Comparison of ENCODE assay signal across 13 mouse cellular contexts in the genomic region with DNA sequence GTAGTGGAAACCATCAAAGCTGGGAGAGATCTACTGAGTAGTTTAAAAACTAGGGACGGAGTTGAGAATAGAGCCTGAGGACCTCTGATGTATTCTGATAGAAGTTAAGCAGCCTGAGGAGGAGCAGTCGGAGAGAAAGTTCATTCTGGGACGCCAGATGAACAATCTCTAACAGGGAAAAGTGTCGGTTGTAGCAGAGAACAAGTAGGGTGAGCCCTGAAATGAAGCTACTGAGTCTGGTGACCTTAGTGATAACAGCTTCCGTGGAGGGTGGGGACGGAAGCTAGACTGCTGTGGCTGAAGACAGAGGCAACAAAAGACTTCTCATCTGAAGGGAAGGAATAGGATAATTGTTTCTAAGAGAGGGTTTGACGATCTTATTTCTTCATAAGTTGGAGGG. TPM values are rescaled to one million over a fixed set of nuclear protein-coding genes. Genes with fewer than 3 reads are reported as not detected.
DNase-seq lines count a peak whose midpoint lies in the region; ATAC-seq and TF ChIP-seq lines count a peak whose summit lies in the region.
"Had no signal": no experiment of that assay in that cellular context is flagged by ENCODE, and none has a peak within 500 bp of the region (broad histone marks: within the 10 kb centered on the region; RNA-seq: fewer than 3 reads in every experiment).

No protein-coding gene starts in this region.

- 0 out of 2 replicates have a peak overlapping the region, but pooled peaks have one; percentile 29 for H3K27ac ChIP-seq in thymus, adult 2 months (ENCODE audit: control insufficient read depth, insufficient read depth, low read length)
- H3K27ac ChIP-seq in liver, embryonic 12.5 days: peak overlapping the region; percentile 63
- H3K27ac ChIP-seq in gastrocnemius, adult 2 months: no peak overlapping the region; the same call in 1 of the 2 replicates
- H3K27ac ChIP-seq: forebrain, embryonic 10.5 days; lung, embryonic 15.5 days; stomach, embryonic 15.5 days had no signal

- H3K9ac ChIP-seq in liver, embryonic 12.5 days: no peak overlapping the region
- H3K9ac ChIP-seq: lung, embryonic 15.5 days; stomach, embryonic 15.5 days had no signal

- no peaks in the 10 kb centered on the region for H3K27me3 ChIP-seq in thymus, adult 2 months (ENCODE audit: control insufficient read depth, insufficient read depth, low read length)
- no peaks in the 10 kb centered on the region for H3K27me3 ChIP-seq in liver, embryonic 12.5 days (replicated peaks)
- H3K27me3 ChIP-seq: lung, embryonic 15.5 days; stomach, embryonic 15.5 days had no signal

- TF ChIP-seq POLR2A in thymus, adult 2 months (IDR thresholded peaks at IDR 0.05; ENCODE audit: control insufficient read depth, extremely low read depth, insufficient read depth, low read length, poor library complexity): no peak

- peak overlapping the region; percentile 52 for H3K4me2 ChIP-seq in liver, embryonic 12.5 days
- H3K4me2 ChIP-seq: lung, embryonic 15.5 days; stomach, embryonic 15.5 days had no signal

- no peaks in the 10 kb centered on the region for H3K36me3 ChIP-seq in thymus, adult 2 months (ENCODE audit: control insufficient read depth, insufficient read depth, low read length)
- H3K36me3 ChIP-seq in liver, embryonic 12.5 days: no peaks in the 10 kb centered on the region
- H3K36me3 ChIP-seq: forebrain, embryonic 10.5 days; lung, embryonic 15.5 days; stomach, embryonic 15.5 days had no signal

- H3K9me3 ChIP-seq in liver, embryonic 12.5 days (replicated peaks): no peaks in the 10 kb centered on the region
- H3K9me3 ChIP-seq: forebrain, embryonic 10.5 days; lung, embryonic 15.5 days; stomach, embryonic 15.5 days had no signal

- peaks cover 3% of the 10 kb centered on the region; the same call in 1 of the 2 replicates for H3K4me1 ChIP-seq in thymus, adult 2 months (replicated peaks; ENCODE audit: control insufficient read depth, insufficient read depth, low read length)
- H3K4me1 ChIP-seq in liver, embryonic 12.5 days: peaks cover 43% of the 10 kb centered on the region
- H3K4me1 ChIP-seq: lung, embryonic 15.5 days; stomach, embryonic 15.5 days had no signal

- no peak for TF ChIP-seq CTCF in thymus, adult 2 months (IDR thresholded peaks at IDR 0.05; ENCODE audit: borderline replicate concordance, control insufficient read depth, extremely low read depth, insufficient read depth, low read length, poor library complexity)
- no peak for TF ChIP-seq CTCF in gastrocnemius, adult 2 months (IDR thresholded peaks at IDR 0.05)

- no peak overlapping the region for H3K4me3 ChIP-seq in thymus, adult 2 months (ENCODE audit: control insufficient read depth, insufficient read depth, low read length)
- H3K4me3 ChIP-seq in liver, embryonic 12.5 days: no peak overlapping the region
- no peak overlapping the region for H3K4me3 ChIP-seq in gastrocnemius, adult 2 months
- H3K4me3 ChIP-seq: forebrain, embryonic 10.5 days; lung, embryonic 15.5 days; stomach, embryonic 15.5 days had no signal

- WGBS in thymus, adult 2 months: 52% methylated on average over 7 of the region's 7 CpGs
- WGBS in liver, embryonic 12.5 days (ENCODE audit: insufficient replicate concordance): 15% methylated on average over 7 of the region's 7 CpGs

- ATAC-seq in activated CD4-positive, CD25-positive, alpha-beta regulatory T cell, adult 4 months: peak; percentile 21
- peak; percentile 82 for ATAC-seq in liver, embryonic 12.5 days
- ATAC-seq in granulocyte monocyte progenitor cell, adult 5-6 weeks (replicated peaks; ENCODE audit: poor library complexity, severe bottlenecking): no peak

- no peak for DNase-seq in thymus, adult 2 months
- no peak for DNase-seq in thymus, postnatal 10 days (ENCODE audit: low spot score in 2 of 2)
- DNase-seq in layer of hippocampus, adult 8-10 months (ENCODE audit: low spot score in 2 of 2): no peak
- DNase-seq in gastrocnemius, adult 2 months: no peak
- DNase-seq: adrenal gland, adult 8-10 months; gastrocnemius, postnatal 25 days; right cerebral cortex, postnatal 25 days had no signal

- intact Hi-C loops in gastrocnemius, adult 2 months (cut with DNase I): no loop called here

RNA-seq across cellular contexts. Expression of a gene that starts 47.8 kb away (rescaled TPM):
- 98.6 and 107 TPM in 2 replicates for polyA plus RNA-seq in thymus, adult 2 months (2012; rRNA removed)
- polyA plus RNA-seq in activated CD4-positive, CD25-positive, alpha-beta regulatory T cell, adult 4 months (2017; shearing (Covaris generic)): 10 to 100 TPM; 39.4 to 46.8 TPM
- polyA plus RNA-seq in liver, embryonic 12.5 days (2016; fragmentation: Nextera tagmentation; extraction: Ambion mirVana): 19.5 and 19.9 TPM in 2 replicates
- 10 to 100 TPM; 68.2 to 77.4 (median 69.8) TPM for total RNA-seq in layer of hippocampus, adult 8-10 months (2022)
- 100 to 1,000 TPM; 156 to 196 TPM for total RNA-seq in gastrocnemius, adult 2 months (2021)
- 30.5 and 48.2 TPM in 2 replicates for total RNA-seq in granulocyte monocyte progenitor cell, adult 5-6 weeks (2014; fragmentation: Nextera tagmentation)
- 22.9 and 28.3 TPM in 2 replicates for total RNA-seq in granulocyte monocyte progenitor cell, adult 5-6 weeks (2017)

RNA-seq across cellular contexts. Expression of a gene that starts 59.6 kb away (rescaled TPM):
- polyA plus RNA-seq in thymus, adult 2 months (2012; rRNA removed): 221 and 282 TPM in 2 replicates
- polyA plus RNA-seq in activated CD4-positive, CD25-positive, alpha-beta regulatory T cell, adult 4 months (2017; shearing (Covaris generic)): 100 to 1,000 TPM; 179 to 195 TPM
- 61.3 and 63.3 TPM in 2 replicates for polyA plus RNA-seq in liver, embryonic 12.5 days (2016; fragmentation: Nextera tagmentation; extraction: Ambion mirVana)
- 10 to 100 TPM; 23.5 to 41.9 (median 32.6) TPM for total RNA-seq in layer of hippocampus, adult 8-10 months (2022)
- 10 to 100 TPM; 14.7 to 17.0 TPM for total RNA-seq in gastrocnemius, adult 2 months (2021)
- total RNA-seq in granulocyte monocyte progenitor cell, adult 5-6 weeks (2014; fragmentation: Nextera tagmentation): 277 and 290 TPM in 2 replicates
- 52.9 and 57.3 TPM in 2 replicates for total RNA-seq in granulocyte monocyte progenitor cell, adult 5-6 weeks (2017)
